Mouse (Mus musculus) liver, adult (tissue): ENCODE measurements around the gene H2-Oa.

Experiments used
- GATA4 ChIP-seq: IDR thresholded peaks from 2 replicates; pipeline ENCODE4 v1.6.1; 2014; ENCODE audit warnings: mild to moderate bottlenecking, low read length; ENCODE audit not compliant: insufficient replicate concordance

The H2-Oa gene

GRCm38 (mm10) chr17:34094283-34095035 lies 2.3 kb downstream of the H2-Oa start:
- no peak for TF ChIP-seq GATA4

DNA sequence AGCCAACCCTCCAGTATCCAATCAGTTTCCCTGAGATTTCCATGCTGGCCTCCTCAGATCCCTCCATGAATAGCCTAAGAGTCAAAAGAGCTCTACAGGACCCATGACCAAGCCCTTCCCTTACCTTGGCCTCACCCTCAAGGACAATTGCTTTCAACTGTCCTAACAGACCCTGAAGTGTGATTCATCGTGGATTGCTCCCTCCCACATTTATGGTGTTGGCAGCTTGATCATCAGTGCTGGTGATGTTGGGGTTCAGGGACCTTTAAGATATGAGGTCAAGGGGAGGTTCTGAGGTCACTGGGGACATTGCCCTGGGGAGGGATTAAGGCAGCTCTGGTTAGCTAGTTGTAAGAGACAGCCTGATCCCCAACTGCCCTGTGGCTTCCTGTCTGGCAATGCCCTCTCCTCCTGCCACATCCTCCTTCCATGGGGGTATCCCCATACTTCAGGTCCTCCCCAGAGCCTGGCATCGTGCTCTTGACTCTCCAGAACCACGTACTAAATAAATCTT lies 4.4 kb downstream of the H2-Oa start:
- TF ChIP-seq GATA4 = no peak

DNA sequence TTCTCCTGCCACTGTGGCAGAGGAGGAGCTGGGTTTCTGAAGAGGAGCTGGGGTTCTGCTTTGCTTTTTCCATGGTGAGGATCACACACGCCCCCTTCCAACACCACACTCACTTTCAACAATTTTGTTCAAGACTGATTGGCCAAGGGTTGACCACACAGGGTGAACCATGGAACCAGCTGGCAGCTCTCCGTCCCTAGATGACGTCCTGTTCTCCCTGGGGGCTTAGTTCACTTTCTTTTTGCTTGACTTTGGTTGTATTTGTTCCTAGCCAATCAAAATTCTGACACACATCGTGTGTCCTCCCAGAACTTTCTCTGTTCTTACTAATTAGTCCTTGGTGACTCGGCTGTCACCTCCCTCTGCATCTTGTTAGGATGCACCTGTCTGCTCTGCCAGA lies 5.1 kb downstream of the H2-Oa start:
- no peak for TF ChIP-seq GATA4

GRCm38 (mm10) chr17:34098709-34099479 lies 6.8 kb downstream of the H2-Oa start:
- no peak for TF ChIP-seq GATA4

- TF ChIP-seq GATA4 = no peak
These were observed 7.4 kb downstream of the H2-Oa start for GRCm38 (mm10) chr17:34099531-34099930.

GRCm38 (mm10) chr17:34101185-34101584 lies 9.0 kb downstream of the H2-Oa start:
- TF ChIP-seq GATA4 = no peak

- no peak for TF ChIP-seq GATA4
These were observed 9.5 kb downstream of the H2-Oa start for GRCm38 (mm10) chr17:34101604-34102032.

GRCm38 (mm10) chr17:34102831-34103230 lies 10.7 kb downstream of the H2-Oa start:
- no peak for TF ChIP-seq GATA4

DNA sequence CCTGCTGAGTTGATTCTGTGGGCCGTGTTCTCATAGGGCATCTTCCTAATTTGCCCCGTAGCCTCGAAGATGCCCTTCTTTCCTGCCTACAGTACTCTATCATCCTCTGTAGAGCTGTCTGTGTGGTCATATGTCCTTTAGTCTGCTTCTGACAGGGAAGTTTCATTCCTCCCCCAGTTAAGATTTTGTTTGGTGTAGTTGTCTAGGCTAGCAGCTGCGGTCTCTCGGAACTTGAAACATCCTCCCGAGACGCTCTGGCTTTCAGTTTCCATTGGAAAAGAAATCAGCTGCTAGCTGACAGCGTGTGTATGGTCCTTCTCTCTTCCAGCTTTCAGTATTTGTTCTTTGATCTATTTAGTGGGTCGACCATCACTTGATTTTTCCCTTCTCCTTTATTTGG lies 12.7 kb downstream of the H2-Oa start:
- no peak for TF ChIP-seq GATA4

- no peak for TF ChIP-seq GATA4
These were observed 14.4 kb downstream of the H2-Oa start for GRCm38 (mm10) chr17:34106555-34106954.

DNA sequence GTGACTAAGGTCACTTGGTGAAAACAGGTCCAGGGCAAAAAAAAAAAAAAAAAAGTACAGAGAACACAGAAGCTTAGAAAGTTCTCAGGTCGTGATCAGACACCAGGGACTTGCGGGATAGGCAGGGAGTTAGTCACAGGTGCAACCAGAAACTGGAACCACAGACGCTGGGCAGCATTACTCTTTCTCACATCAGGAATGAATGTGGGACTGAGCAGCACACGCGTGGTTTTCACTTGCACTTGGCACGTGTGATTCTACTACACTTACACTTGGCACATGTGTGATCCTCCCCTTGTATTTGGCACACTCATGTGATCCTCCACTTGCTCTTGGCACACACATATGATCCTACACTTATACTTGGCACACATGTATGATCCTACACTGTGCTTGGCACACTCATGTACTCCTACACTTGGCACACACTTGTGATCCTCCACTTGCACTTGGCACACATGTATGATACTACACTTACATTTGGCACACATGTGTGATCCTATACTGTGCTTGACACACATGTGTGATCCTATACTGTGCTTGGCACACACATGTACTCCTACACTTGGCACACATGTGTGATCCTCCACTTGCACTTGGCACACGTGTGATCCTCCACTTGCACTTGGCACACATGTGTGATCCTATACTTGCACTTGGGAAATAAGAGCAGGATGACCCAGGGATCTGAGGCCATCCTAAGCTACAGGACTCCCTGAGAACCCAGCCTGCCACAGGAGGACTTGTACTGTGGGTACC lies 15.1 kb downstream of the H2-Oa start:
- TF ChIP-seq GATA4 = no peak

- TF ChIP-seq GATA4 = no peak
These were observed 16.3 kb downstream of the H2-Oa start for GRCm38 (mm10) chr17:34108460-34108859.

- TF ChIP-seq GATA4 = no peak
These were observed 17.1 kb downstream of the H2-Oa start for GRCm38 (mm10) chr17:34109038-34109805.

DNA sequence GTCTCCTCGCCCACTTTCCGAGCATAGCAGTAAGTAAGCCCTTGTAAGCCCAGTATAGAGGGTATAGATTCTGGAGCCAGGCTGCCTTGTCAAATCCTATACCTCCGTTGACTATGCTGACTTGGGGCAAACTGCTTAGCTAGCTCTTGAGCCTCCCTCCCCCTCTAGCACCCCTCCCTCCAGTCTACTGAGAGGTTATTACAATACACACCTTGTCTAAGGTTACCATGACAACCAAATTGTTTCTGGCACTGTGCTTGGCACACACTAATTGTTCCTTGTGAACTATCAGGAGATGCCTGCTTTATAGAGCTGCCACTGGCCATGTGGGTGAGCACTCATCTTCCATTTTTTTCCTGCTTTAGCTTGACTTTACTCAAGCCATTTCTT lies 17.7 kb downstream of the H2-Oa start:
- TF ChIP-seq GATA4 = no peak

DNA sequence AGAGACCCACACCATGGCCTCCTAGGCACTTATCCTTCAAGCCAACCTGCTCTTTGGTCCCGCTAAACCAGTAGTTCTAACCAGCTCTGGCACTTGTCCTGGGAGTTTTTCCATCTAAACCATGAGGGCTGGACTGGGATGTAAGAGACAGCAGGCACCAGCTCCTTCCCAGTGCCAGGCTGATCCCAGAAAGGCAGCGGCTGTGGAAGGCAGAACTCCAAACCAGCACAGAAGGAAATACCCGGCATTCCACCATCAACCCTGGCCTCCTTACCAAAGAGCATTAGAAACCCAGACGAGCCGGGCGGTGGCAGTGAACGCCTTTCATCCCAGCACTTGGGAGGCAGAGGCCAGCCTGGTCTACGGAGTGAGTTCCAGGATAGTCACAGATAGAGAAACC lies 18.2 kb downstream of the H2-Oa start:
- TF ChIP-seq GATA4 = no peak
